Mouse (Mus musculus): ENCODE data around the gene Sulf2. TPM values are rescaled to one million over a fixed set of nuclear protein-coding genes. Genes with fewer than 3 reads are reported as not detected.

Gene Sulf2
- total and polyA plus RNA-seq, 3 experiments: not detected

GRCm38 (mm10) chr2:166121681-166122355, 33.6 kb downstream of the Sulf2 start:
- Histone ChIP-seq H3K9me3 (replicated peaks; ENCODE audit: low read length) (no peaks in the 10 kb centered on the region), H3K36me3 (replicated peaks in 1 of 2; ENCODE audit: control insufficient read depth in 1 of 2, insufficient read depth in 1 of 2, low read length in 1 of 2) (no peaks in the 10 kb centered on the region), H3K4me3 (replicated peaks in 1 of 3; ENCODE audit: low read depth in 2 of 3, low read length in 2 of 3, poor library complexity in 1 of 3) (no peak overlapping the region), H3K27ac (ENCODE audit: insufficient read depth, low read depth) (no peak overlapping the region), H3K79me2 (replicated peaks; ENCODE audit: control insufficient read depth, extremely low read depth, insufficient read depth, poor library complexity, severe bottlenecking) (no peaks in the 10 kb centered on the region), H3K9ac (ENCODE audit: insufficient read depth, low read depth) (no peak overlapping the region), H3K27me3 (replicated peaks) (peaks cover 39% of the 10 kb centered on the region), H3K4me2 (ENCODE audit: insufficient read depth, low read depth, poor library complexity, severe bottlenecking) (no peak overlapping the region), H3K4me1 (ENCODE audit: control insufficient read depth in 1 of 2, insufficient read depth in 2 of 2) (peaks cover 1 to 9% of the 10 kb centered on the region in 2 experiments)
- dilution Hi-C loops (cut with MboI; ENCODE audit: extremely low pct_ligation_motif_present, extremely low pct_unique_long_range_greater_than_20kb, low sequenced_read_pairs): no loop called here
- no peak for DNase-seq (ENCODE audit: extremely low read depth)
- no peak for TF ChIP-seq MAZ (IDR thresholded peaks at IDR 0.05; ENCODE audit: low read depth, low read length)
- no peak for TF ChIP-seq POLR2AphosphoS2 (IDR thresholded peaks at IDR 0.05; ENCODE audit: low read depth, low read length)
- TF ChIP-seq RCOR1 (conservative IDR thresholded peaks at IDR 0.05; ENCODE audit: low read depth, low read length): no peak
- no peak for TF ChIP-seq IRF4 (IDR thresholded peaks at IDR 0.05; ENCODE audit: low read depth, low read length)
- no peak for TF ChIP-seq SIN3A (IDR thresholded peaks at IDR 0.05; ENCODE audit: low read length)
- TF ChIP-seq UBTF (IDR thresholded peaks at IDR 0.05; ENCODE audit: low read depth, low read length): no peak
- TF ChIP-seq KAT2A (IDR thresholded peaks at IDR 0.05; ENCODE audit: insufficient replicate concordance, low read length): no peak
- TF ChIP-seq USF1 (IDR thresholded peaks at IDR 0.05; ENCODE audit: low read depth, low read length): no peak
- no peak for TF ChIP-seq MXI1 (IDR thresholded peaks at IDR 0.05; ENCODE audit: low read depth, low read length)
- no peak for TF ChIP-seq PAX5 (IDR thresholded peaks at IDR 0.05; ENCODE audit: low read length)
- TF ChIP-seq NRF1 (IDR thresholded peaks at IDR 0.05; ENCODE audit: low read depth, low read length): no peak
- no peak for TF ChIP-seq MAFK (IDR thresholded peaks at IDR 0.05; ENCODE audit: insufficient replicate concordance, low read length)
- in situ Hi-C loops (cut with MboI; ENCODE audit: low pct_ligation_motif_present, low pct_unique_long_range_greater_than_20kb, low sequenced_read_pairs): no loop called here

- no peak for TF ChIP-seq UBTF (IDR thresholded peaks at IDR 0.05; ENCODE audit: low read depth, low read length)
- TF ChIP-seq USF1 (IDR thresholded peaks at IDR 0.05; ENCODE audit: low read depth, low read length): no peak
- TF ChIP-seq IRF4 (IDR thresholded peaks at IDR 0.05; ENCODE audit: low read depth, low read length): no peak
- no peak for TF ChIP-seq MEF2A (IDR thresholded peaks at IDR 0.05; ENCODE audit: borderline replicate concordance, low read depth, low read length)
- no peaks in the 10 kb centered on the region for H3K79me2 ChIP-seq (replicated peaks; ENCODE audit: control insufficient read depth, extremely low read depth, insufficient read depth, poor library complexity, severe bottlenecking)
- H3K27ac ChIP-seq (ENCODE audit: insufficient read depth, low read depth): no peak overlapping the region
- peaks cover 7 to 14% of the 10 kb centered on the region in 2 experiments for H3K4me1 ChIP-seq (ENCODE audit: control insufficient read depth in 1 of 2, insufficient read depth in 2 of 2)
- H3K9me3 ChIP-seq (replicated peaks; ENCODE audit: low read length): no peaks in the 10 kb centered on the region
- H3K36me3 ChIP-seq (replicated peaks in 1 of 2; ENCODE audit: control insufficient read depth in 1 of 2, insufficient read depth in 1 of 2, low read length in 1 of 2): no peaks in the 10 kb centered on the region
- dilution Hi-C loops (cut with MboI; ENCODE audit: extremely low pct_ligation_motif_present, extremely low pct_unique_long_range_greater_than_20kb, low sequenced_read_pairs) (no loop called here), in situ Hi-C loops (cut with MboI; ENCODE audit: low pct_ligation_motif_present, low pct_unique_long_range_greater_than_20kb, low sequenced_read_pairs) (no loop called here)
- no peak for DNase-seq (ENCODE audit: extremely low read depth)
- H3K9ac ChIP-seq (ENCODE audit: insufficient read depth, low read depth): no peak overlapping the region
- no peak overlapping the region for H3K4me3 ChIP-seq (replicated peaks in 1 of 3; ENCODE audit: low read depth in 2 of 3, low read length in 2 of 3, poor library complexity in 1 of 3)
- H3K4me2 ChIP-seq (ENCODE audit: insufficient read depth, low read depth, poor library complexity, severe bottlenecking): no peak overlapping the region
- peaks cover 23% of the 10 kb centered on the region for H3K27me3 ChIP-seq (replicated peaks)
These were observed 35.5 kb downstream of the Sulf2 start for GRCm38 (mm10) chr2:166119992-166120391.
